Mouse (Mus musculus): Measurements from ENCODE around the gene Tmem86b. TPM values are rescaled to one million over a fixed set of nuclear protein-coding genes. Genes with fewer than 3 reads are reported as not detected.

Gene Tmem86b
- total RNA-seq (2023), result 10 to 100 TPM; 50.4 to 62.8 TPM

GRCm38 (mm10) chr7:4631031-4631430, at the start of gene Tmem86b:
TSS of gene Tmem86b (minus strand) at chr7:4631422.

GRCm38 (mm10) chr7:4658912-4659551, 27.8 kb upstream of the Tmem86b start, which contains the start of gene Ppp6r1:
TSS of gene Ppp6r1 (minus strand) at chr7:4659019.

GRCm38 (mm10) chr7:4603873-4604272, 27.3 kb downstream of the Tmem86b start, which contains the start of gene Ptprh:
TSS of gene Ptprh (minus strand) at chr7:4604041.

Other genes starting within 250 kb of the Tmem86b start
- not detected for gene Gp6, start 233.7 kb downstream of the Tmem86b start, total RNA-seq (2023)
- gene Rdh13, start 185.8 kb downstream of the Tmem86b start, total RNA-seq (2023), result 10 to 100 TPM; 12.0 to 13.2 TPM
- gene Eps8l1, start 170.7 kb downstream of the Tmem86b start, total RNA-seq (2023), result 10 to 100 TPM; 18.2 to 29.7 TPM
- gene Ppp1r12c, start 129.7 kb downstream of the Tmem86b start, total RNA-seq (2023), result 100 to 1,000 TPM; 228 to 250 TPM
- gene Tnnt1, start 115.0 kb downstream of the Tmem86b start, total RNA-seq (2023), result not detected
- under 1 TPM in 1 of 2 experiments, not detected in 1; 0.80 TPM for gene Tnni3, start 107.2 kb downstream of the Tmem86b start, total RNA-seq (2023)
- gene Dnaaf3, start 99.0 kb downstream of the Tmem86b start, total RNA-seq (2023), result not detected
- not detected for gene Syt5, start 83.9 kb downstream of the Tmem86b start, total RNA-seq (2023)
- gene Ptprh, start 27.4 kb downstream of the Tmem86b start, total RNA-seq (2023), result not detected
- 100 to 1,000 TPM; 242 to 257 TPM for gene Ppp6r1, start 27.6 kb upstream of the Tmem86b start, total RNA-seq (2023)
- 10 to 100 TPM; 52.2 to 54.9 TPM for gene Hspbp1, start 53.6 kb upstream of the Tmem86b start, total RNA-seq (2023)
- not detected for gene Brsk1, start 59.2 kb upstream of the Tmem86b start, total RNA-seq (2023)
- 1 to 10 TPM; 2.9 to 3.5 TPM for gene Tmem150b, start 93.8 kb upstream of the Tmem86b start, total RNA-seq (2023)
- 100 to 1,000 TPM; 100 to 105 TPM for gene Kmt5c, start 108.7 kb upstream of the Tmem86b start, total RNA-seq (2023)
- 1 to 10 TPM; 2.7 to 6.8 TPM for gene Cox6b2, start 121.7 kb upstream of the Tmem86b start, total RNA-seq (2023)
- gene Fam71e2, start 139.9 kb upstream of the Tmem86b start, total RNA-seq (2023), result not detected
- not detected for gene Il11, start 151.4 kb upstream of the Tmem86b start, total RNA-seq (2023)
- gene Tmem190, start 151.5 kb upstream of the Tmem86b start, total RNA-seq (2023), result not detected
- 1 to 10 TPM; 2.2 to 3.2 TPM for gene Tmem238, start 158.2 kb upstream of the Tmem86b start, total RNA-seq (2023)
- 1,000 to 10,000 TPM; 1,616 to 1,738 TPM for gene Rpl28, start 161.5 kb upstream of the Tmem86b start, total RNA-seq (2023)
- gene Ube2s, start 181.2 kb upstream of the Tmem86b start, total RNA-seq (2023), result 100 to 1,000 TPM; 115 to 155 TPM
- 1 to 10 TPM; 1.5 to 2.2 TPM for gene Shisa7, start 213.3 kb upstream of the Tmem86b start, total RNA-seq (2023)
- 10 to 100 TPM in 1 of 2 experiments, 1 to 10 TPM in 1; 8.1 to 13.1 TPM for gene Isoc2b, start 238.8 kb upstream of the Tmem86b start, total RNA-seq (2023)
- 10 to 100 TPM; 11.1 to 11.2 TPM for gene Isoc2a, start 245.7 kb upstream of the Tmem86b start, total RNA-seq (2023)

Data from B cell, adult 67 days (primary cell).